Mouse (Mus musculus) urinary bladder, adult 2 months (tissue): ENCODE data around the gene Vta1. TPM values are rescaled to one million over a fixed set of nuclear protein-coding genes. Genes with fewer than 3 reads are reported as not detected.

ENCODE experiments used
- DNase-seq: peaks from one replicate; pipeline ENCODE4 v3.0.0; 2022; ENCODE audit warnings: low spot score
- polyA plus RNA-seq: library from polyadenylated mRNA; depleted of rRNA; stranded (reverse); fragments of >200 nt; gene quantifications from 2 replicates; pipeline ENCODE4 v1.2.3, GENCODE M21; 2012; rRNA removed

Gene Vta1
- 59.2 and 86.6 TPM in 2 replicates for polyA plus RNA-seq

- peak; percentile 96 for DNase-seq
Observed at GRCm38 (mm10) chr10:14705072-14706066, at the start of gene Vta1, which contains the start of gene Nmbr. Gene Vta1, minus strand, starts transcription at chr10:14705560. Gene Nmbr, plus strand, starts transcription at chr10:14705591.

- DNase-seq = no peak
Observed at GRCm38 (mm10) chr10:14734285-14734684, 28.9 kb upstream of the Vta1 start.

GRCm38 (mm10) chr10:14725671-14726070 is 20.3 kb upstream of the Vta1 start:
- no peak for DNase-seq

DNA sequence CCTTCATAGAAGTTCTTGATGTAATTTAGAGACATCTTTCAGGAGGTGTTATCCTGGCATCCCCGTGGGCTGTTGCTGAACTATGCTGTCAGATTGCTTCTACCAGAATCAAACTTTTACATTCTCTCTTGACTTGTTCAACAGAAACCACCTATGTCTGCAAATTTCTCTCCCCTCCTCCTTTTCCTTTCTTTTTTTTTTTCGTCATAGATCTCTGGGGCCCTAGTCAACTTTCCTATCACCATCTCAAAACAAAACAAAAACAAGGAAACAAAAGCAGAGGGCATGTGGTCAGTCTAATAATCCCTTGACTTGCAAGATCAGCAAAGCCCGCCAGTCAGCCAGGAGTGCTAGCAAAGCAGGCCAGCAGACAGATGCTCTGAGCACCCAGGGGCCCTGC is 12.8 kb upstream of the Vta1 start, which contains the start of gene Gje1:
Gje1 (minus strand) TSS at position 101 of the 400 bp plus-strand sequence.
- no peak for DNase-seq

DNA sequence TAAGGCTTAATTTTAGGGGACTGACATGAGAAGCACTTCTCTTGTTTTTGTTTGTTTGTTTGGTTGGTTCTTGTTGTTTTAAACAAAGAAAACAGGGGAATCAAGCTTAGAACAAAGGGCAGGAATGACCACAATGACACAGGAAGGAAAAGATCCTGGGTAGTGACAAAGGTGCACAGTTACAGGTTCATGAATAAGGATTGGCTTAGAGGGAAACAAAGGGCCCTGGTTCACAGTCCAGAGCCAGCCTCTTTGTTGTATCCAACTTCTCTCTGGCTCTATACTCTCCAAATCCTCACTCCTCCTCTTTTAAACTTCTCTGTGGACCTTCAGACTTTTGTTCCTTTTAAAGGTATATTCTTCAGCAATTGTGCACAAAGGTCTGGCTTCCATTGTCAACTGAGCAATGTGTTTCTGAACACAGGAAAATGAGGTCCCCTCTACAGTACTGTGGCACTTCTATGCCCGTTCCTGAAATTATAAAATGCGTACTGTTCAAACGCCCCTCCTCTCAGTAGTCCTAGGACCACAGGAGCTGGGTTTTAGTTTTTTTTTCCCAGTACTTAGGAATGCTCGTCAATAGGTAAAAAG is 1.4 kb downstream of the Vta1 start:
- DNase-seq = no peak

- no peak for DNase-seq
Observed at GRCm38 (mm10) chr10:14703239-14703638, 2.1 kb downstream of the Vta1 start.

- DNase-seq = no peak
Observed at GRCm38 (mm10) chr10:14690349-14690748, 15.0 kb downstream of the Vta1 start.

- DNase-seq = no peak
Observed at GRCm38 (mm10) chr10:14688785-14689442, 16.4 kb downstream of the Vta1 start.

DNA sequence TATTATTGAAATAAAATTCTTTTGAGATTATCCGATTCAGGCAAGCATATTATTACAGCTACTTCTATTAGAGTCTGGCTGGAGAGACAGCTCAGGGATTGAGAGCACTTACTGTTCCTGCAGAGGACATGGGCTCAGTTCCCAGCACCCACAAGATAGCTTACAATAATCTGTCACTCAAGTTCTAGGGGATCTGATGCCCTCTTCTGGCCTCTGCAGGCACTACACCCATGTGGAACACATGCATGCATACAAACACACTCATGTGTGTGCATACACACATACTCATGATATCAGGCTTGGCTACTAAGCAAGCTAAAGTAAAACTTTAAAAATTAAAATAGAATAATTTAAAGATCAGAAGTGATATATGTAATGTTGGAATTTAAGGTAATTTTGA is 19.7 kb downstream of the Vta1 start:
- DNase-seq = no peak

GRCm38 (mm10) chr10:14666147-14666546 is 39.2 kb downstream of the Vta1 start:
- no peak for DNase-seq

- no peak for DNase-seq
Observed at GRCm38 (mm10) chr10:14660875-14661274, 44.5 kb downstream of the Vta1 start.

- no peak for DNase-seq
Observed at GRCm38 (mm10) chr10:14639635-14640034, 65.7 kb downstream of the Vta1 start.

DNA sequence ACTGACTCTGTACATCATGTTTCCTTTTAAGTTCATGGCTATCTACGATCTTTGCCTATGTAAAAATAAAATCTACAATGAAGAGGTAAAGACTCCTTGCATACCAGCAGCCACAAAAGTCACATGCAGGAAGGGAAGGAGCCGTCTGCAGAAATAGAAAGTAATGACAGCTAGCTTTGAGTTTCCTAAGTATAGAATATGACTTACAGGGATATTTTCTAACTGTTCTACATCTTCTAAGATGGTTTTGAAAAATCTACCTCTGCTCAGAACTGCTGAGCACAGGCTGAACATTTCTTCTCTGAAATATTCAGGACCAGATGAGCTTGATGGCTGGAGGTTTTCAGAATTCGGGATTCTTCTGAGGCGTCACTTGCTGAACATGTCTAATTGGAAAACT is 66.3 kb downstream of the Vta1 start:
- DNase-seq = no peak

GRCm38 (mm10) chr10:14625706-14626105 is 79.7 kb downstream of the Vta1 start:
- no peak for DNase-seq

GRCm38 (mm10) chr10:14619156-14619555 is 86.2 kb downstream of the Vta1 start:
- no peak for DNase-seq

GRCm38 (mm10) chr10:14618301-14618700 is 87.1 kb downstream of the Vta1 start:
- DNase-seq = no peak

DNA sequence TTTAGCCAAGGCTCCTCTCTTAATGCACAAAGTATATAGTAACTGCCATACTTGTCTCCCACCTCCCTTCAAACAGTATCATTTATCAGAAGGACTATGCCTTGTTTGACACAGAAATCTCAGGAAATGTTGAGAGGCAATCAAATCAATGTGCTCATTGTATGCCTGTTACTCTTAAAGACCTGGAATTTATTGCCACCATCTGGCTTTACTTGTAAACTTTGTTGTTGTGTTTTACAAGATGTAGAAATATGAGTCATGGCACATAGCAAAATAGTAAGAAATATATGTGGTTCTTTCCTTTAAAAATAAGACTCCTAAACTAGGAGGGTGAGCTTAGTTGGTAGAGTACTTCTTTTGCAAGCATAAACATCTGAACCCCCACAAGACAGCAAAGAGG is 89.9 kb downstream of the Vta1 start:
- no peak for DNase-seq

GRCm38 (mm10) chr10:14607597-14607996 is 97.8 kb downstream of the Vta1 start:
- DNase-seq = no peak
